Comparison of ENCODE assay signal across 14 mouse cellular contexts in the genomic region with DNA sequence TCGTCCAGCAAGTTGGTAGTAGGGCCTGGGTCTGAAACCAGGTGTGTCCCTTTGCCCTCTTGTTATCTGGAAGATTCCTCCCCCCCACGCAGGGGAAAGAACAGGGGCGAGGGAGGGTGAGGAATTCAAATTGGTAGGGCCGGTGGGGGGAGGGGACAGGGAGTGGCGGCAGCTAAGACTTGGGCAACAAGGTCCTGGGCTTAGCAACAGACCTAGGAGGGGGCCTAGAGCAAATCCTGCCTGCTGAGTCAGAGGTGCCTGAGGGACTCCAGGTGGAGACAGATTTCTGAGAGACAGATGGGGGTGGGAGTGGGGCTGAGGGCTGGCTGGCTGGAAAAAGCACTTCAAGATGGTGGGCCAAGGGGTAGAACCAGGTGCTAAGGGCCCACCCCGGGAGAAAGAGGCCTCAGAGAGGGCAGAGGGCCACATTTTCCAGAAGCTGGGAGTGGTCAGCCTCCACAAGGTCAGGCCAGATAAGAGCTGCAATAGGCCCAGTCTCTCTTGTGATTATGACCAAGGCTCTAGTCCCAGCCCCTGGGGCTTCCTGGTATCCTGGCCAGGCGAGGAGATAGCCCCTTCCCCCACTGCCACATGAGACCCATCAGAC. TPM values are rescaled to one million over a fixed set of nuclear protein-coding genes. Genes with fewer than 3 reads are reported as not detected.
A peak's percentile ranks its signal among the peaks of the same experiment; 100 is the strongest.
DNase-seq lines count a peak whose midpoint lies in the region; ATAC-seq and TF ChIP-seq lines count a peak whose summit lies in the region.
"Had no signal": no experiment of that assay in that cellular context is flagged by ENCODE, and none has a peak within 500 bp of the region (broad histone marks: within the 10 kb centered on the region; RNA-seq: fewer than 3 reads in every experiment).

No protein-coding gene starts in this region.

- no peak for TF ChIP-seq CTCF in stomach, postnatal 0 days (IDR thresholded peaks at IDR 0.05; ENCODE audit: low read depth)

- H3K4me3 ChIP-seq in limb, embryonic 10.5 days: no peak overlapping the region; the same call in 1 of the 2 replicates
- no peak overlapping the region for H3K4me3 ChIP-seq in stomach, postnatal 0 days (ENCODE audit: low read depth, low read length)
- H3K4me3 ChIP-seq in forebrain, embryonic 12.5 days (replicated peaks): no peak overlapping the region
- H3K4me3 ChIP-seq: megakaryocyte, embryonic 14.5 days; neural tube, embryonic 13.5 days had no signal

- no peaks in the 10 kb centered on the region for H3K36me3 ChIP-seq in limb, embryonic 10.5 days
- H3K36me3 ChIP-seq in stomach, postnatal 0 days (ENCODE audit: control insufficient read depth, insufficient read depth, low read length): no peaks in the 10 kb centered on the region
- H3K36me3 ChIP-seq in forebrain, embryonic 12.5 days (replicated peaks): no peaks in the 10 kb centered on the region
- H3K36me3 ChIP-seq: neural tube, embryonic 13.5 days had no signal

- DNase-seq in embryo, embryonic 11 days: peak; percentile 13
- DNase-seq in embryo, embryonic 10.5 days (ENCODE audit: low spot score): no peak
- DNase-seq in urinary bladder, postnatal 14 days (ENCODE audit: low spot score): peak; percentile 34
- DNase-seq in urinary bladder, postnatal 36 days (ENCODE audit: low spot score in 2 of 2): no peak
- DNase-seq in limb, embryonic 10.5 days (ENCODE audit: low spot score): no peak
- peak; percentile 61 for DNase-seq in stomach, postnatal 0 days (ENCODE audit: low spot score)
- no peak for DNase-seq in right cerebral cortex, postnatal 10 days (ENCODE audit: low spot score in 2 of 2)
- DNase-seq: kidney, postnatal 10 days; lung, adult 18-20 months; thymus, postnatal 14 days had no signal

- peak; percentile 10; the same call in 1 of the 2 replicates for ATAC-seq in stomach, postnatal 0 days (ENCODE audit: low FRiP score, low TSS enrichment)
- ATAC-seq in forebrain, embryonic 12.5 days (ENCODE audit: low FRiP score): no peak
- ATAC-seq: activated CD4-positive, CD25-positive, alpha-beta regulatory T cell, adult 4 months had no signal

- H3K9me3 ChIP-seq in limb, embryonic 10.5 days (replicated peaks): no peaks in the 10 kb centered on the region
- H3K9me3 ChIP-seq in stomach, postnatal 0 days (ENCODE audit: control insufficient read depth, low read length): no peaks in the 10 kb centered on the region
- H3K9me3 ChIP-seq in forebrain, embryonic 12.5 days: 0 out of 2 replicates have a peak, but pooled peaks cover 3% of the 10 kb centered on the region
- H3K9me3 ChIP-seq: megakaryocyte, embryonic 14.5 days had no signal

- H3K27ac ChIP-seq in limb, embryonic 10.5 days: peak overlapping the region; percentile 54
- H3K27ac ChIP-seq in stomach, postnatal 0 days (replicated peaks): peak overlapping the region; percentile 0; the same call in 1 of the 2 replicates
- H3K27ac ChIP-seq in forebrain, embryonic 12.5 days: no peak overlapping the region
- H3K27ac ChIP-seq: neural tube, embryonic 13.5 days had no signal

- H3K27me3 ChIP-seq in limb, embryonic 10.5 days (ENCODE audit: low read depth, poor library complexity, severe bottlenecking): 0 out of 2 replicates have a peak, but pooled peaks cover 4% of the 10 kb centered on the region
- no peaks in the 10 kb centered on the region for H3K27me3 ChIP-seq in stomach, postnatal 0 days (ENCODE audit: control insufficient read depth, insufficient read depth, low read length)
- H3K27me3 ChIP-seq in forebrain, embryonic 12.5 days: no peaks in the 10 kb centered on the region
- H3K27me3 ChIP-seq: neural tube, embryonic 13.5 days had no signal

- H3K9ac ChIP-seq in stomach, postnatal 0 days (ENCODE audit: low read length): no peak overlapping the region
- no peak overlapping the region for H3K9ac ChIP-seq in forebrain, embryonic 12.5 days
- H3K9ac ChIP-seq: neural tube, embryonic 13.5 days had no signal

- no peak for TF ChIP-seq EP300 in stomach, postnatal 0 days (optimal IDR thresholded peaks at IDR 0.05)

- peaks cover 12% of the 10 kb centered on the region for H3K4me1 ChIP-seq in limb, embryonic 10.5 days
- no peaks in the 10 kb centered on the region for H3K4me1 ChIP-seq in stomach, postnatal 0 days (replicated peaks; ENCODE audit: control insufficient read depth, insufficient read depth)
- H3K4me1 ChIP-seq in forebrain, embryonic 12.5 days: no peaks in the 10 kb centered on the region
- H3K4me1 ChIP-seq: neural tube, embryonic 13.5 days had no signal

- H3K4me2 ChIP-seq in stomach, postnatal 0 days (replicated peaks; ENCODE audit: low read depth): no peak overlapping the region
- no peak overlapping the region for H3K4me2 ChIP-seq in forebrain, embryonic 12.5 days
- H3K4me2 ChIP-seq: neural tube, embryonic 13.5 days had no signal

- 35% methylated on average over 7 of the region's 7 CpGs for WGBS in limb, embryonic 10.5 days
- 26% methylated on average over 7 of the region's 7 CpGs for WGBS in stomach, postnatal 0 days
- 42% methylated on average over 7 of the region's 7 CpGs for WGBS in forebrain, embryonic 12.5 days

RNA-seq across cellular contexts. Expression of gene Rimbp3, which starts 11.8 kb away (rescaled TPM):
- 0.18 and 0.49 TPM in 2 replicates for polyA plus RNA-seq in limb, embryonic 10.5 days (2016; fragmentation: Nextera tagmentation; extraction: Ambion mirVana)
- polyA plus RNA-seq in stomach, postnatal 0 days (2015; fragmentation: Nextera tagmentation; extraction: Ambion mirVana): 0.18 TPM in 2 replicates
- 1.9 and 2.1 TPM in 2 replicates for polyA plus RNA-seq in forebrain, embryonic 12.5 days (2016; fragmentation: Nextera tagmentation; extraction: Ambion mirVana)
- polyA plus RNA-seq: activated CD4-positive, CD25-positive, alpha-beta regulatory T cell, adult 4 months had no signal

RNA-seq across cellular contexts. Expression of gene Hic2, which starts 13.1 kb away (rescaled TPM):
- 16.8 and 19.3 TPM in 2 replicates for polyA plus RNA-seq in limb, embryonic 10.5 days (2016; fragmentation: Nextera tagmentation; extraction: Ambion mirVana)
- polyA plus RNA-seq in stomach, postnatal 0 days (2015; fragmentation: Nextera tagmentation; extraction: Ambion mirVana): 2.1 and 2.4 TPM in 2 replicates
- 12.7 and 13.4 TPM in 2 replicates for polyA plus RNA-seq in forebrain, embryonic 12.5 days (2016; fragmentation: Nextera tagmentation; extraction: Ambion mirVana)

RNA-seq across cellular contexts. Expression of gene Ube2l3, which starts 17.8 kb away (rescaled TPM):
- 432 and 433 TPM in 2 replicates for polyA plus RNA-seq in limb, embryonic 10.5 days (2016; fragmentation: Nextera tagmentation; extraction: Ambion mirVana)
- polyA plus RNA-seq in stomach, postnatal 0 days (2015; fragmentation: Nextera tagmentation; extraction: Ambion mirVana): 276 and 278 TPM in 2 replicates
- polyA plus RNA-seq in forebrain, embryonic 12.5 days (2016; fragmentation: Nextera tagmentation; extraction: Ambion mirVana): 388 and 407 TPM in 2 replicates

RNA-seq across cellular contexts. Expression of gene Tmem191c, which starts 55.6 kb away (rescaled TPM):
- polyA plus RNA-seq in limb, embryonic 10.5 days (2016; fragmentation: Nextera tagmentation; extraction: Ambion mirVana): 4.7 and 9.1 TPM in 2 replicates
- 8.8 and 10.6 TPM in 2 replicates for polyA plus RNA-seq in stomach, postnatal 0 days (2015; fragmentation: Nextera tagmentation; extraction: Ambion mirVana)
- polyA plus RNA-seq in forebrain, embryonic 12.5 days (2016; fragmentation: Nextera tagmentation; extraction: Ambion mirVana): 13.9 and 14.3 TPM in 2 replicates

Comparison
In these comparisons a context has a peak if more than half of its experiments do, and no peak if none do; other contexts are left out.
1. DNase-seq: peak in embryo, embryonic 11 days (single experiment), urinary bladder, postnatal 14 days (single experiment) and stomach, postnatal 0 days (single experiment); none in embryo, embryonic 10.5 days (single experiment), urinary bladder, postnatal 36 days (0 of 2), limb, embryonic 10.5 days (single experiment) and right cerebral cortex, postnatal 10 days (0 of 2).